Mouse (Mus musculus) midbrain, postnatal 0 days (tissue): ENCODE results near the gene Nptx1. TPM values are rescaled to one million over a fixed set of nuclear protein-coding genes. Genes with fewer than 3 reads are reported as not detected.
A peak's percentile ranks its signal among the peaks of the same experiment; 100 is the strongest.

Source experiments
- ATAC-seq: fragments of 200-750 bp; cut with Nextera tagmentation; 2 replicates; pipeline ENCODE4 v1.8.0; 2017; ENCODE audit warnings: moderate number of reproducible peaks, mild to moderate bottlenecking, moderate TSS enrichment, moderate library complexity; ENCODE audit not compliant: low FRiP score
- DNase-seq: peaks from one replicate; pipeline ENCODE4 v3.0.0-alpha.2; 2015; ENCODE audit warnings: low spot score
- H3K27ac ChIP-seq: fragments of 300-500 bp; sonication (generic); 2 replicates; pipeline ENCODE4 v1.5.1; 2014; ENCODE audit warnings: low read depth, mild to moderate bottlenecking, low read length, mixed read lengths
- H3K27me3 ChIP-seq: fragments of 300-500 bp; sonication (generic); 2 replicates; pipeline ENCODE4 v1.6.1; 2014; ENCODE audit warnings: low read length, control low read depth, mixed read lengths; ENCODE audit not compliant: insufficient read depth
- H3K36me3 ChIP-seq: fragments of 300-500 bp; sonication (generic); 2 replicates; pipeline ENCODE4 v1.6.1; 2014; ENCODE audit warnings: low read length, control low read depth, mixed read lengths; ENCODE audit not compliant: insufficient read depth
- H3K4me1 ChIP-seq: fragments of 300-500 bp; sonication (generic); 2 replicates; pipeline ENCODE4 v1.6.1; 2014; ENCODE audit warnings: mild to moderate bottlenecking, control low read depth, antibody characterized with exemption, low read length, mixed read lengths; ENCODE audit not compliant: insufficient read depth
- H3K4me2 ChIP-seq: fragments of 300-500 bp; sonication (generic); 2 replicates; pipeline ENCODE4 v1.6.1; 2014; ENCODE audit warnings: low read depth, mild to moderate bottlenecking, low read length, mixed read lengths; ENCODE audit not compliant: poor library complexity, severe bottlenecking
- H3K4me3 ChIP-seq: fragments of 300-500 bp; sonication (generic); 2 replicates; pipeline ENCODE4 v1.5.1; 2014; ENCODE audit warnings: low read depth, mild to moderate bottlenecking, low read length, moderate library complexity
- H3K9ac ChIP-seq: fragments of 300-500 bp; sonication (generic); replicated peaks from 2 replicates; pipeline ENCODE4 v1.6.1; 2014; ENCODE audit warnings: mild to moderate bottlenecking, low read length, moderate library complexity, mixed read lengths; ENCODE audit not compliant: poor library complexity, severe bottlenecking
- H3K9me3 ChIP-seq: fragments of 300-500 bp; sonication (generic); 2 replicates; pipeline ENCODE4 v1.6.1; 2016; ENCODE audit warnings: low read length, control low read depth
- CTCF ChIP-seq: IDR thresholded peaks from 2 replicates; pipeline ENCODE4 v1.5.1; 2016; ENCODE audit warnings: antibody characterized with exemption, mild to moderate bottlenecking
- WGBS: fragments of 180-500 bp; shearing (Covaris S2); extraction: QIAGEN DNeasy Blood & Tissue Kit; methylation state at CpG from one replicate; pipeline ENCODE4 v1.1.7; 2014; 5-methylcytosine and 5-hydroxymethylcytosine counted together
- polyA plus RNA-seq: library from polyadenylated mRNA; unstranded; fragments of >200 nt; fragmentation: Nextera tagmentation; extraction: Ambion mirVana; gene quantifications from 2 replicates; pipeline ENCODE4 v1.2.1, GENCODE M21; 2015
- total RNA-seq: library from RNA; depleted of rRNA; stranded (reverse); fragments of >200 nt; gene quantifications from 2 replicates; pipeline ENCODE4 v1.2.3, GENCODE M21; 2014

Nptx1 gene
- total and polyA plus RNA-seq, 2 experiments from 2014 or later: 7.6 to 22.4 TPM

GRCm38 (mm10) chr11:119499297-119499696 lies 48.3 kb downstream of the Nptx1 start:
- ATAC-seq (no peak), DNase-seq (no peak)
- H3K4me3 ChIP-seq: no peak overlapping the region
- H3K4me1 ChIP-seq: no peaks in the 10 kb centered on the region
- 93% methylated on average over 4 of the region's 4 CpGs for WGBS
- no peak overlapping the region for H3K27ac ChIP-seq
- H3K27me3 ChIP-seq: no peaks in the 10 kb centered on the region
- peaks cover 24% of the 10 kb centered on the region for H3K36me3 ChIP-seq
- H3K9me3 ChIP-seq: no peaks in the 10 kb centered on the region
- no peak overlapping the region for H3K9ac ChIP-seq
- no peak overlapping the region for H3K4me2 ChIP-seq
- no peak for TF ChIP-seq CTCF

- Histone ChIP-seq H3K9me3 (no peaks in the 10 kb centered on the region), H3K27ac (no peak overlapping the region), H3K9ac (no peak overlapping the region), H3K4me1 (peaks cover 4% of the 10 kb centered on the region; the same call in 1 of the 2 replicates), H3K4me3 (no peak overlapping the region), H3K4me2 (no peak overlapping the region), H3K36me3 (peaks cover 20% of the 10 kb centered on the region), H3K27me3 (no peaks in the 10 kb centered on the region)
- no peak for ATAC-seq
- 81% methylated on average over 4 of the region's 4 CpGs for WGBS
- no peak for DNase-seq
- TF ChIP-seq CTCF: no peak
Measured at GRCm38 (mm10) chr11:119497451-119497850, 50.1 kb downstream of the Nptx1 start.

GRCm38 (mm10) chr11:119496147-119496546 lies 51.4 kb downstream of the Nptx1 start:
- 93% methylated on average over 5 of the region's 5 CpGs for whole genome bisulfite sequencing
- Histone ChIP-seq H3K9me3 (no peaks in the 10 kb centered on the region), H3K4me2 (no peak overlapping the region), H3K27me3 (no peaks in the 10 kb centered on the region), H3K9ac (no peak overlapping the region), H3K4me3 (no peak overlapping the region), H3K4me1 (peaks cover 9% of the 10 kb centered on the region; the same call in 1 of the 2 replicates), H3K36me3 (peaks cover 8% of the 10 kb centered on the region), H3K27ac (no peak overlapping the region)
- no peak for ATAC-seq
- no peak for TF ChIP-seq CTCF
- no peak for DNase-seq

GRCm38 (mm10) chr11:119493516-119493915 lies 54.0 kb downstream of the Nptx1 start:
- Histone ChIP-seq H3K27me3 (no peaks in the 10 kb centered on the region), H3K36me3 (no peaks in the 10 kb centered on the region), H3K4me1 (peaks cover 9% of the 10 kb centered on the region; the same call in 1 of the 2 replicates), H3K27ac (no peak overlapping the region), H3K9ac (no peak overlapping the region), H3K4me2 (no peak overlapping the region), H3K9me3 (no peaks in the 10 kb centered on the region), H3K4me3 (no peak overlapping the region)
- DNase-seq (no peak), ATAC-seq (no peak)
- 84% methylated on average over 4 of the region's 4 CpGs for WGBS
- no peak for TF ChIP-seq CTCF

GRCm38 (mm10) chr11:119492830-119493229 lies 54.7 kb downstream of the Nptx1 start:
- WGBS: 97% methylated on average over 6 of the region's 6 CpGs
- no peak for DNase-seq
- Histone ChIP-seq H3K4me3 (0 out of 2 replicates have a peak overlapping the region, but pooled peaks have one; percentile 68), H3K27me3 (no peaks in the 10 kb centered on the region), H3K27ac (no peak overlapping the region), H3K36me3 (no peaks in the 10 kb centered on the region), H3K4me1 (peaks cover 9% of the 10 kb centered on the region; the same call in 1 of the 2 replicates), H3K9ac (peak overlapping the region; percentile 67; the same call in 1 of the 2 replicates), H3K9me3 (no peaks in the 10 kb centered on the region), H3K4me2 (peak overlapping the region; percentile 77)
- no peak for ATAC-seq
- no peak for TF ChIP-seq CTCF

- 5% methylated on average over 27 of the region's 27 CpGs for WGBS
- H3K9ac ChIP-seq: peak overlapping the region; percentile 67
- peak overlapping the region; percentile 87 for H3K27ac ChIP-seq
- peaks cover 9% of the 10 kb centered on the region; the same call in 1 of the 2 replicates for H3K4me1 ChIP-seq
- no peaks in the 10 kb centered on the region for H3K27me3 ChIP-seq
- DNase-seq: no peak
- no peaks in the 10 kb centered on the region for H3K36me3 ChIP-seq
- no peak for ATAC-seq
- no peak for TF ChIP-seq CTCF
- H3K4me3 ChIP-seq: peak overlapping the region; percentile 68
- H3K4me2 ChIP-seq: peak overlapping the region; percentile 77
- no peaks in the 10 kb centered on the region for H3K9me3 ChIP-seq
Measured at GRCm38 (mm10) chr11:119491690-119492087, 55.9 kb downstream of the Nptx1 start.
